Mouse (Mus musculus): ENCODE data around the gene Gm20792. TPM values are rescaled to one million over a fixed set of nuclear protein-coding genes. Genes with fewer than 3 reads are reported as not detected.
"Not testable (repeated sequence)": the region's sequence is repeated elsewhere in the genome, so short reads cannot be mapped to it uniquely, and the experiment has no call there.

Gm20792 gene
- not detected for total RNA-seq (2021)
- long read RNA-seq, experiment 1, result 0 reads
- long read RNA-seq, experiment 2, result 0 reads

DNA sequence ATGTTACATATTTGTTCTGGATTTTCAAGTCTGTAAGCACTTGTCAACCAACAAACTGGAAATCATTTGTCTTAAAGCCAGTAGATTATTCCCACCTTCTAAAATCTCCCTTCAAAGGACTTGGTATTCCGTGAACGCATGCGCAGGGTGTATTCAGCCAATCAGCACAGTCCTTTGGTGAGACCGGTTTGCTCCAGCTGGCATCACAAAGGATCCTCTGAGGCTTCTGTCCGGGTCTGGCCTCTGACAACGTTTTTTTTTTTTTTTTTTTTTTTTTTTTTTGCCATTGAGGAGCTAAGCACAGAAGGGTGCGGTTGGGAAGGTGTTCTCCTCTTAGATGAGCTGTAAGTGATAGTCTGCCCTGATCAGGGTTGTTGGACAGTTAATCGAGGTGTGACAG is at the start of gene Gm20792:
Gene Gm20792, plus strand, starts transcription at position 301 of the 400 bp plus-strand sequence.
- DNase-seq (ENCODE audit: low spot score in 2 of 2), result not testable (repeated sequence)

Measured in adrenal gland, adult 18-20 months (tissue).